Mouse (Mus musculus) adrenal gland, postnatal 25 days (tissue): ENCODE measurements around the gene Trim75. TPM values are rescaled to one million over a fixed set of nuclear protein-coding genes. Genes with fewer than 3 reads are reported as not detected.
A peak's percentile ranks its signal among the peaks of the same experiment; 100 is the strongest.

Experiments used
- DNase-seq: peaks from one replicate; pipeline ENCODE4 v3.0.0; 2021; ENCODE audit warnings: mixed read lengths
- total RNA-seq: library from RNA; stranded (reverse); gene quantifications from 2 replicates; pipeline ENCODE4 v1.2.3, GENCODE M21; 2021

Trim75 gene
- total RNA-seq, 1 experiment from 2014 or later = not detected

DNA sequence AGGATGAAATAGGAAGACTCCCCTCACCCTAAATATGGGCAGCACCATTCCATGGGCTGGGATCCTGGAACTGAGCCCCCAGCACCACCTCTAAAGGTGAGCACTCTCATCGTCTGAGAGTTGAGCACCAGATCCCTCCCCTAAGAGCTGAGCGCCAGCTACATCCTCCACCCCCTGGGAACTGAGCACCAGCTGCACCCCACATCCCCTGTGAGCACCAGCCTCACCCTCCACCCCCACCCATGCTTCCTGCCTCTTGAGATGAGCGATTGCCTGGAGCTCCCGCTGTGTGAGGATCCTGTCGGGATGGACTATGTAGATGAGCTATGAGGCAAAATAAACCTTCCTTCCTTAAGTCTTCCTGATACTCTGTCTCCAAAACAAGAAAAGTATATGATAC lies 44.7 kb downstream of the Trim75 start:
- DNase-seq = no peak

DNA sequence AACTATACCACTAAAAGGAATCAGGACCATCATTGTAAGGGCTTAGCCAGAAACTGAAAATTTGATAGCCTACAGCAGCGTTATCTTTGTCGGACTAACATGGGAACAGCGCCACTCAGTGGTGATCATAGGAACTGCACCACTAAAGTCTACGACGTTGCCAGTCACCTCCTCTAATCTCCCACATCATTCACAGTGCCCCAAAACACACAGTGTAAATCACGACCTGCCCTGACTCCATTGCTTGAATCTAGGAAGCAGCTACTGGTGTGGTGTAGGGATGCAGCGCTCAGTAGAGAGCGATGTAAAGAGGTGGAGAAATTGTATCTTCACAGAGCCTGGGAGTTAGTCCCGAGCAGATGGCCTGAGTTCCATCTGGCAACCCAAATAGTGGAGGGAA lies 46.1 kb downstream of the Trim75 start:
- DNase-seq = peak; percentile 83

- no peak for DNase-seq
Observed at GRCm38 (mm10) chr8:64941019-64941418, 46.6 kb downstream of the Trim75 start.

- DNase-seq = no peak
Observed at GRCm38 (mm10) chr8:64934997-64935396, 52.6 kb downstream of the Trim75 start.

Other genes starting within 250 kb of the Trim75 start
- gene Klhl2, start 137.8 kb downstream of the Trim75 start, total RNA-seq = 88.0 and 88.5 TPM in 2 replicates
- 78.8 and 82.5 TPM in 2 replicates for gene Tmem192, start 40.6 kb downstream of the Trim75 start, total RNA-seq
- not detected in 2 replicates for gene Trim61, start 30.7 kb upstream of the Trim75 start, total RNA-seq
- gene Trim60, start 30.8 kb upstream of the Trim75 start, total RNA-seq = not detected in 2 replicates
- gene Apela, start 49.5 kb upstream of the Trim75 start, total RNA-seq = not detected in 2 replicates
- not detected in 2 replicates for gene Gm10663, start 87.2 kb upstream of the Trim75 start, total RNA-seq
- not detected in 2 replicates for gene BC030870, start 141.7 kb upstream of the Trim75 start, total RNA-seq